Mouse (Mus musculus) regulatory T cell (primary cell): ENCODE data around the gene Ceacam11.
"Not testable (repeated sequence)": the region's sequence is repeated elsewhere in the genome, so short reads cannot be mapped to it uniquely, and the experiment has no call there.

Experiments used
- in situ Hi-C: fragments of 300-600 bp; cut with MboI, MseI; formaldehyde crosslinking; loops from one replicate; pipeline ENCODE4 v1.15.1; 2025; ENCODE audit warnings: high pct_unique_total_duplicates

Ceacam11 gene

GRCm38 (mm10) chr7:17971824-17972223 is at the start of gene Ceacam11:
Ceacam11 (plus strand) TSS chr7:17972124.
- in situ Hi-C loops = no loop called here

GRCm38 (mm10) chr7:18001131-18001530 is 29.2 kb downstream of the Ceacam11 start:
- in situ Hi-C loops = not testable (repeated sequence)

- in situ Hi-C loops = no loop called here
Observed at GRCm38 (mm10) chr7:18009589-18009988, 37.7 kb downstream of the Ceacam11 start, which contains the start of gene Ceacam13. Ceacam13 (plus strand) TSS chr7:18009889.
